Mouse (Mus musculus): ENCODE measurements around the gene Katnal1.

Katnal1 gene

GRCm38 (mm10) chr5:148927717-148928223 is 1.4 kb downstream of the Katnal1 start:
- in situ Hi-C loops (cut with MboI), result no loop called here

GRCm38 (mm10) chr5:148924586-148924985 is 4.5 kb downstream of the Katnal1 start:
- in situ Hi-C loops (cut with MboI), result no loop called here

- in situ Hi-C loops (cut with MboI), result no loop called here
Measured at GRCm38 (mm10) chr5:148924051-148924450, 5.1 kb downstream of the Katnal1 start.

- in situ Hi-C loops (cut with MboI), result no loop called here
Measured at GRCm38 (mm10) chr5:148923408-148923807, 5.7 kb downstream of the Katnal1 start.

GRCm38 (mm10) chr5:148922773-148923172 is 6.3 kb downstream of the Katnal1 start:
- in situ Hi-C loops (cut with MboI), result no loop called here

GRCm38 (mm10) chr5:148918049-148918448 is 11.1 kb downstream of the Katnal1 start:
- in situ Hi-C loops (cut with MboI), result no loop called here

GRCm38 (mm10) chr5:148916775-148917174 is 12.3 kb downstream of the Katnal1 start:
- in situ Hi-C loops (cut with MboI), result no loop called here

GRCm38 (mm10) chr5:148912262-148912661 is 16.9 kb downstream of the Katnal1 start:
- in situ Hi-C loops (cut with MboI), result no loop called here

- in situ Hi-C loops (cut with MboI), result no loop called here
Measured at GRCm38 (mm10) chr5:148910066-148910465, 19.1 kb downstream of the Katnal1 start.

GRCm38 (mm10) chr5:148909402-148909801 is 19.7 kb downstream of the Katnal1 start:
- in situ Hi-C loops (cut with MboI), result no loop called here

GRCm38 (mm10) chr5:148909057-148909395 is 20.1 kb downstream of the Katnal1 start:
- in situ Hi-C loops (cut with MboI), result no loop called here

GRCm38 (mm10) chr5:148908191-148909056 is 20.7 kb downstream of the Katnal1 start:
- in situ Hi-C loops (cut with MboI), result no loop called here

- in situ Hi-C loops (cut with MboI), result no loop called here
Measured at GRCm38 (mm10) chr5:148906305-148906704, 22.8 kb downstream of the Katnal1 start.

- in situ Hi-C loops (cut with MboI), result no loop called here
Measured at GRCm38 (mm10) chr5:148904846-148905245, 24.3 kb downstream of the Katnal1 start.

GRCm38 (mm10) chr5:148899361-148899760 is 29.8 kb downstream of the Katnal1 start:
- in situ Hi-C loops (cut with MboI), result no loop called here

- in situ Hi-C loops (cut with MboI), result no loop called here
Measured at GRCm38 (mm10) chr5:148897941-148898417, 31.1 kb downstream of the Katnal1 start.

GRCm38 (mm10) chr5:148897069-148897702 is 31.9 kb downstream of the Katnal1 start:
- in situ Hi-C loops (cut with MboI), result no loop called here

- in situ Hi-C loops (cut with MboI), result no loop called here
Measured at GRCm38 (mm10) chr5:148896515-148896914, 32.6 kb downstream of the Katnal1 start.

GRCm38 (mm10) chr5:148895833-148896232 is 33.3 kb downstream of the Katnal1 start:
- in situ Hi-C loops (cut with MboI), result no loop called here

GRCm38 (mm10) chr5:148895034-148895433 is 34.1 kb downstream of the Katnal1 start:
- in situ Hi-C loops (cut with MboI), result no loop called here

- in situ Hi-C loops (cut with MboI), result no loop called here
Measured at GRCm38 (mm10) chr5:148890237-148890636, 38.9 kb downstream of the Katnal1 start.

- in situ Hi-C loops (cut with MboI), result no loop called here
Measured at GRCm38 (mm10) chr5:148888032-148888431, 41.1 kb downstream of the Katnal1 start.
